21 mouse cellular contexts compared by ENCODE assay signal in the genomic region with DNA sequence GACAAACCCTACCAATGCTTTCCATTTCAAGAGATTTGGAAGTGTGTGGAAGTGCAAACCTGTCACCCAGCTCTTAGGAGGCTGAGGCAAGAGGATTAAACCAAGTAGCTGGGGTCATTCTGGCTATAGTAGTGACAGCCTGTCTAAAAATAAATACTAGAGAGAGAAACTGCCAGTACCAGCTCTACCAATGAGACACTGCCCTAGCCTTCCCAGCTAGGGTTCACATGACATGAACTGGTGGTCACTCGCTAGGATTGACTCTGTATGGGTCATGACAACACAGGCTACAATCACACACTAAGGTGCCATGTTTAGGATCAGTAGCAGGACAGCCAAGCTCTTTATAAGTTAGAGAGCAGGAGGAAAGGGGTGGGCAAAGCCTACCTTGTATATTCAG. TPM values are rescaled to one million over a fixed set of nuclear protein-coding genes. Genes with fewer than 3 reads are reported as not detected.
DNase-seq lines count a peak whose midpoint lies in the region; ATAC-seq and TF ChIP-seq lines count a peak whose summit lies in the region.
"Had no signal": no experiment of that assay in that cellular context is flagged by ENCODE, and none has a peak within 500 bp of the region (broad histone marks: within the 10 kb centered on the region; RNA-seq: fewer than 3 reads in every experiment).

No protein-coding gene starts in this region.

- intact Hi-C loops in heart, postnatal 25 days (cut with DNase I) = no loop called here

- no peak overlapping the region for H3K4me3 ChIP-seq in heart, embryonic 14.5 days (ENCODE audit: control insufficient read depth in 1 of 2, insufficient read depth in 1 of 2, low read depth in 1 of 2, low read length in 2 of 2)
- H3K4me3 ChIP-seq in heart, postnatal 0 days (ENCODE audit: low read depth, low read length) = no peak overlapping the region
- H3K4me3 ChIP-seq: embryonic facial prominence, embryonic 13.5 days; forebrain, embryonic 12.5 days; hindbrain, embryonic 13.5 days had no signal

- DNase-seq in heart, adult 8-10 months (ENCODE audit: low spot score) = peak; percentile 13
- no peak for DNase-seq in heart, postnatal 4 days
- no peak for DNase-seq in heart, postnatal 25 days (ENCODE audit: low spot score)
- DNase-seq in heart, postnatal 0 days (ENCODE audit: low spot score) = no peak
- DNase-seq in skeletal muscle tissue, adult 2 months (ENCODE audit: low read depth, low spot score) = peak; percentile 54
- DNase-seq: adrenal gland, adult 2 months; adrenal gland, postnatal 25 days; cerebellum, adult 18-20 months; cerebellum, adult 9-11 months; cerebellum, postnatal 36 days; kidney, adult 18-20 months had no signal

- no peak for ATAC-seq in heart, embryonic 14.5 days (ENCODE audit: insufficient number of reproducible peaks, insufficient read depth, low FRiP score, low read depth)
- peak; percentile 56 for ATAC-seq in heart, postnatal 0 days (ENCODE audit: insufficient read depth, low read depth)
- ATAC-seq: forebrain, embryonic 16.5 days; hindbrain, postnatal 0 days had no signal

- H3K36me3 ChIP-seq in heart, embryonic 14.5 days (ENCODE audit: control insufficient read depth, insufficient read depth, low read length) = peaks cover 88% of the 10 kb centered on the region
- peaks cover 63% of the 10 kb centered on the region for H3K36me3 ChIP-seq in heart, postnatal 0 days (replicated peaks; ENCODE audit: control insufficient read depth, insufficient read depth, low read length)

- H3K9me3 ChIP-seq in heart, embryonic 14.5 days (ENCODE audit: control insufficient read depth, low read length) = no peaks in the 10 kb centered on the region
- H3K9me3 ChIP-seq in heart, postnatal 0 days (replicated peaks; ENCODE audit: control insufficient read depth, low read length) = no peaks in the 10 kb centered on the region
- H3K9me3 ChIP-seq: embryonic facial prominence, embryonic 13.5 days; forebrain, embryonic 12.5 days; hindbrain, embryonic 13.5 days had no signal

- no peak overlapping the region for H3K4me2 ChIP-seq in heart, embryonic 14.5 days (ENCODE audit: low read length)
- no peak overlapping the region for H3K4me2 ChIP-seq in heart, postnatal 0 days (ENCODE audit: low read depth, low read length)
- H3K4me2 ChIP-seq: embryonic facial prominence, embryonic 13.5 days; forebrain, embryonic 12.5 days; hindbrain, embryonic 13.5 days had no signal

- H3K27ac ChIP-seq in heart, embryonic 14.5 days (replicated peaks in 1 of 2; ENCODE audit: control insufficient read depth in 1 of 2, insufficient read depth in 1 of 2, low read depth in 2 of 2, low read length in 2 of 2) = peak overlapping the region; percentile 2 to 50; a peak in 2 of 4 replicates
- H3K27ac ChIP-seq in heart, postnatal 0 days (ENCODE audit: low read depth) = peak overlapping the region; percentile 13; the same call in 1 of the 2 replicates
- H3K27ac ChIP-seq: embryonic facial prominence, embryonic 13.5 days; forebrain, embryonic 12.5 days; hindbrain, embryonic 13.5 days; hindbrain, postnatal 0 days had no signal

- no peak overlapping the region for H3K9ac ChIP-seq in heart, embryonic 14.5 days (ENCODE audit: low read length)
- H3K9ac ChIP-seq in heart, postnatal 0 days (replicated peaks; ENCODE audit: low read depth, low read length) = no peak overlapping the region
- H3K9ac ChIP-seq: embryonic facial prominence, embryonic 13.5 days; forebrain, embryonic 12.5 days; hindbrain, embryonic 13.5 days had no signal

- WGBS in heart, embryonic 14.5 days = 64% methylated on average over 1 of the region's 1 CpGs
- 41% methylated on average over 1 of the region's 1 CpGs for WGBS in heart, postnatal 0 days

- TF ChIP-seq CTCF in heart, postnatal 0 days (IDR thresholded peaks at IDR 0.05; ENCODE audit: low read depth) = no peak

- 0 out of 4 replicates have a peak, but pooled peaks cover 0 to 2% of the 10 kb centered on the region in 2 experiments for H3K4me1 ChIP-seq in heart, embryonic 14.5 days (ENCODE audit: control insufficient read depth in 2 of 2, insufficient read depth in 2 of 2, low read length in 2 of 2)
- no peaks in the 10 kb centered on the region; the same call in 1 of the 2 replicates for H3K4me1 ChIP-seq in heart, postnatal 0 days (ENCODE audit: control insufficient read depth, insufficient read depth)
- H3K4me1 ChIP-seq: embryonic facial prominence, embryonic 13.5 days; forebrain, embryonic 12.5 days; hindbrain, embryonic 13.5 days had no signal

- H3K27me3 ChIP-seq in heart, embryonic 14.5 days (ENCODE audit: control insufficient read depth, insufficient read depth, low read length) = no peaks in the 10 kb centered on the region
- no peaks in the 10 kb centered on the region for H3K27me3 ChIP-seq in heart, postnatal 0 days (ENCODE audit: control insufficient read depth, insufficient read depth, low read length)
- H3K27me3 ChIP-seq: embryonic facial prominence, embryonic 13.5 days; forebrain, embryonic 12.5 days; hindbrain, embryonic 13.5 days had no signal

- no peak for TF ChIP-seq EP300 in heart, postnatal 0 days (IDR thresholded peaks at IDR 0.05; ENCODE audit: low read depth)

RNA-seq across cellular contexts. Expression of a gene that starts 12.3 kb away (rescaled TPM):
- total RNA-seq in heart, adult 8-10 months (2022) = 10 to 100 TPM; 29.6 to 34.3 (median 31.3) TPM
- total RNA-seq in heart, postnatal 4 days (2021) = 10 to 100 TPM; 39.5 to 40.8 TPM
- polyA plus RNA-seq in heart, embryonic 14.5 days (2014; fragmentation: Nextera tagmentation; extraction: Ambion mirVana) = 40.5 and 42.2 TPM in 2 replicates
- 10 to 100 TPM; 34.7 to 35.5 TPM for total RNA-seq in heart, postnatal 25 days (2021)
- total RNA-seq in heart, postnatal 0 days (2014; rRNA removed; ENCODE audit: low replicate concordance) = 71.1 and 92.3 TPM in 2 replicates
- 25.6 and 28.0 TPM in 2 replicates for polyA plus RNA-seq in heart, postnatal 0 days (2015; fragmentation: Nextera tagmentation; extraction: Ambion mirVana)

RNA-seq across cellular contexts. Expression of a gene that starts 12.4 kb away (rescaled TPM):
- total RNA-seq in heart, adult 8-10 months (2022) = 10 to 100 TPM; 17.0 to 21.6 (median 19.1) TPM
- total RNA-seq in heart, postnatal 4 days (2021) = 10 to 100 TPM; 23.2 to 23.8 TPM
- 22.8 and 24.3 TPM in 2 replicates for polyA plus RNA-seq in heart, embryonic 14.5 days (2014; fragmentation: Nextera tagmentation; extraction: Ambion mirVana)
- total RNA-seq in heart, postnatal 25 days (2021) = 10 to 100 TPM; 17.2 to 18.4 TPM
- total RNA-seq in heart, postnatal 0 days (2014; rRNA removed; ENCODE audit: low replicate concordance) = 11.5 TPM in 2 replicates
- 22.6 and 23.0 TPM in 2 replicates for polyA plus RNA-seq in heart, postnatal 0 days (2015; fragmentation: Nextera tagmentation; extraction: Ambion mirVana)

RNA-seq across cellular contexts. Expression of a gene that starts 34.1 kb away (rescaled TPM):
- total RNA-seq in heart, adult 8-10 months (2022) = 10 to 100 TPM; 28.0 to 31.2 (median 30.0) TPM
- total RNA-seq in heart, postnatal 4 days (2021) = 10 to 100 TPM; 75.9 to 79.5 TPM
- 52.2 and 53.3 TPM in 2 replicates for polyA plus RNA-seq in heart, embryonic 14.5 days (2014; fragmentation: Nextera tagmentation; extraction: Ambion mirVana)
- 10 to 100 TPM; 34.3 to 35.6 TPM for total RNA-seq in heart, postnatal 25 days (2021)
- 26.9 and 58.8 TPM in 2 replicates for total RNA-seq in heart, postnatal 0 days (2014; rRNA removed; ENCODE audit: low replicate concordance)
- polyA plus RNA-seq in heart, postnatal 0 days (2015; fragmentation: Nextera tagmentation; extraction: Ambion mirVana) = 17.0 and 18.9 TPM in 2 replicates

RNA-seq across cellular contexts. Expression of a gene that starts 42.5 kb away (rescaled TPM):
- total RNA-seq in heart, adult 8-10 months (2022) = under 1 TPM; 0.44 to 0.90 (median 0.72) TPM
- total RNA-seq in heart, postnatal 4 days (2021) = 1 to 10 TPM in 1 of 2 experiments, under 1 TPM in 1; 0.95 to 1.0 TPM
- 0.50 and 2.0 TPM in 2 replicates for polyA plus RNA-seq in heart, embryonic 14.5 days (2014; fragmentation: Nextera tagmentation; extraction: Ambion mirVana)
- total RNA-seq in heart, postnatal 25 days (2021) = 1 to 10 TPM; 1.1 to 1.3 TPM
- 2.1 TPM in 1 of 2 replicates, not detected in the other for total RNA-seq in heart, postnatal 0 days (2014; rRNA removed; ENCODE audit: low replicate concordance)
- 1.0 and 1.3 TPM in 2 replicates for polyA plus RNA-seq in heart, postnatal 0 days (2015; fragmentation: Nextera tagmentation; extraction: Ambion mirVana)
- total RNA-seq: hematopoietic stem cell, adult 5-6 weeks; hindbrain, postnatal 0 days had no signal

RNA-seq across cellular contexts. Expression of a gene that starts 53.0 kb away (rescaled TPM):
- total RNA-seq in heart, adult 8-10 months (2022) = under 1 TPM in 1 of 4 experiments, not detected in 3; 0.06 TPM
- total RNA-seq in heart, postnatal 4 days (2021) = not detected
- polyA plus RNA-seq in heart, embryonic 14.5 days (2014; fragmentation: Nextera tagmentation; extraction: Ambion mirVana) = 0.19 TPM in 1 of 2 replicates, not detected in the other
- not detected for total RNA-seq in heart, postnatal 25 days (2021)
- total RNA-seq in heart, postnatal 0 days (2014; rRNA removed; ENCODE audit: low replicate concordance) = not detected in 2 replicates
- not detected in 2 replicates for polyA plus RNA-seq in heart, postnatal 0 days (2015; fragmentation: Nextera tagmentation; extraction: Ambion mirVana)
- total RNA-seq: gastrocnemius, postnatal 4 days; hematopoietic stem cell, adult 5-6 weeks had no signal
- polyA plus RNA-seq: intestine, embryonic 14.5 days; kidney, embryonic 14.5 days had no signal

Comparison
In these comparisons a context has a peak if more than half of its experiments do, and no peak if none do; other contexts are left out.
1. DNase-seq: peak in heart, adult 8-10 months (single experiment) and skeletal muscle tissue, adult 2 months (single experiment); none in heart, postnatal 4 days (single experiment), heart, postnatal 25 days (single experiment) and heart, postnatal 0 days (single experiment).